Mouse (Mus musculus) MEL (cell line): ENCODE measurements around the gene Paqr9.

Experiments
- BHLHE40 ChIP-seq: IDR thresholded peaks from 2 replicates; pipeline ENCODE4 v1.6.1; 2012; ENCODE audit warnings: low read depth, mild to moderate bottlenecking, inconsistent platforms, low read length, improper control_type of control experiment, borderline replicate concordance
- CTCF ChIP-seq, 3 experiments: IDR thresholded peaks in 2 of 3; conservative IDR thresholded peaks in 1 of 3; 2 replicates each; pipeline ENCODE4 v1.5.1; 2011 to 2012; ENCODE audit warnings: low read length in 3 of 3, low read depth in 2 of 3, mild to moderate bottlenecking in 2 of 3, improper control_type of control experiment in 1 of 3, inconsistent platforms in 1 of 3, mixed read lengths in 1 of 3, moderate library complexity in 1 of 3; ENCODE audit not compliant: control insufficient read depth in 1 of 3, insufficient read depth in 1 of 3, poor library complexity in 1 of 3, severe bottlenecking in 1 of 3
- E2F4 ChIP-seq: IDR thresholded peaks from 2 replicates; pipeline ENCODE4 v1.6.1; 2011; ENCODE audit warnings: low read depth, low read length, improper control_type of control experiment, borderline replicate concordance
- EP300 ChIP-seq, 2 experiments: IDR thresholded peaks; 2 replicates each; pipeline ENCODE4 v1.6.1; 2011; ENCODE audit warnings: improper control_type of control experiment in 2 of 2, low read length in 2 of 2, low read depth in 1 of 2, mild to moderate bottlenecking in 1 of 2
- GATA1 ChIP-seq: IDR thresholded peaks from 2 replicates; pipeline ENCODE4 v1.6.1; 2011; ENCODE audit warnings: low read depth, low read length, improper control_type of control experiment
- ZMIZ1 ChIP-seq: IDR thresholded peaks from 2 replicates; pipeline ENCODE4 v1.6.1; 2012; ENCODE audit warnings: low read depth, mild to moderate bottlenecking, inconsistent platforms, low read length, improper control_type of control experiment, moderate library complexity

DNA sequence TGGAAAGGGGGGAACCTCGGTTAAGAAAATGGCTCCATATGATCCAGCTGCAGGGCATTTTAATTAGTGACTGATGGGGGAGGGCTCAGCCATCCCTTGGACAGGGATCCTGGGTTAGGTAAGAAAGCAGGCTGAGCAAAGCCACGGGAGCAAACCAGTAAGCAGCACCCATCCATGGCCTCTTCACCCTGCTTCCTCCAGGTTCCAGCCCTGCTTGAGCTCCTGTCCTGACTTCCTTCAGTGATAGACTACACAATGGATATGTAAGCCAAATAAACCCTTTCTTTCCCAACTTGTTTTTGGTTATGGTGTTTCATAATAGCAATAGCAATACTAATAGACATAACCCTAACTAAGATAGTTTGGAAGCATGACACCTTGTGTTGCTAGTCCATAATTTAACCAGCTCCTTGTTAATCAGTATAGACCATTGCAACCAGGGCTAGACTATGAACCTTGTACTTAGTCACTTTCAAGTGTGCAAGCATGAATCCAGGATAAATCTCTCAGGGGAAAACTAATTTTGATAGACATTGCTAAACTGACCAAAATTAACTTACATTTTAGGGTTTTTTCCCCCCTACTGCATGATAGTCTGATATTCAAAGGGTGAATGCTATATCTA is 20.2 kb upstream of the Paqr9 start:
- TF ChIP-seq EP300 (IDR thresholded peaks at IDR 0.05; ENCODE audit: low read depth in 1 of 2, low read length in 2 of 2) (no peak), E2F4 (no peak), GATA1 (no peak), CTCF (IDR thresholded peaks at IDR 0.05 in 2 of 3, conservative IDR thresholded peaks at IDR 0.05 in 1 of 3; ENCODE audit: control insufficient read depth in 1 of 3, insufficient read depth in 1 of 3, low read depth in 2 of 3, low read length in 3 of 3, poor library complexity in 1 of 3, severe bottlenecking in 1 of 3) (no peak), BHLHE40 (no peak), ZMIZ1 (no peak)
